Mouse (Mus musculus) liver, adult 2 months (tissue): ENCODE measurements around the gene Mier2. TPM values are rescaled to one million over a fixed set of nuclear protein-coding genes. Genes with fewer than 3 reads are reported as not detected.
A peak's percentile ranks its signal among the peaks of the same experiment; 100 is the strongest.

ENCODE experiments used
- DNase-seq: peaks from one replicate; pipeline ENCODE4 v3.0.0-alpha.2; 2011; ENCODE audit warnings: low read depth, low spot score; ENCODE audit errors: extremely low read depth
- H3K27ac ChIP-seq: fragments of 200-500 bp; replicated peaks from 2 replicates; pipeline ENCODE4 v1.5.1; 2012; ENCODE audit warnings: low read depth, mild to moderate bottlenecking, control low read depth, inconsistent platforms, low read length; ENCODE audit not compliant: insufficient read depth
- H3K27me3 ChIP-seq: fragments of 200-500 bp; 2 replicates; pipeline ENCODE4 v1.6.1; 2012; ENCODE audit warnings: mild to moderate bottlenecking, moderate library complexity, low read length, inconsistent platforms; ENCODE audit not compliant: control insufficient read depth, insufficient read depth
- H3K36me3 ChIP-seq: fragments of 200-500 bp; 2 replicates; pipeline ENCODE4 v1.6.1; 2012; ENCODE audit warnings: low read length, inconsistent platforms; ENCODE audit not compliant: control insufficient read depth, insufficient read depth
- H3K4me1 ChIP-seq: fragments of 200-500 bp; 2 replicates; pipeline ENCODE4 v1.6.1; 2011; ENCODE audit warnings: low read length; ENCODE audit not compliant: control insufficient read depth, insufficient read depth
- H3K4me3 ChIP-seq: fragments of 200-500 bp; 2 replicates; pipeline ENCODE4 v1.5.1; 2011; ENCODE audit warnings: low read depth, mild to moderate bottlenecking, control low read depth, low read length, moderate library complexity; ENCODE audit not compliant: insufficient read depth
- H3K79me2 ChIP-seq: fragments of 200-500 bp; 2 replicates; pipeline ENCODE4 v1.6.1; 2012; ENCODE audit warnings: inconsistent platforms, mild to moderate bottlenecking, low read length, moderate library complexity; ENCODE audit not compliant: control insufficient read depth, insufficient read depth
- H3K9ac ChIP-seq: fragments of 200-500 bp; 2 replicates; pipeline ENCODE4 v1.6.1; 2012; ENCODE audit warnings: low read depth, mild to moderate bottlenecking, control low read depth, inconsistent platforms, low read length
- CTCF ChIP-seq: fragments of 200-500 bp; IDR thresholded peaks from 2 replicates; pipeline ENCODE4 v1.5.1; 2011; ENCODE audit warnings: low read depth, low read length, control low read depth
- POLR2A ChIP-seq: fragments of 200-500 bp; IDR thresholded peaks from 2 replicates; pipeline ENCODE4 v1.6.1; 2011; ENCODE audit warnings: low read length, control low read depth; ENCODE audit not compliant: insufficient read depth; ENCODE audit errors: extremely low read depth
- WGBS: fragments of 180-500 bp; shearing (Covaris S2); methylation state at CpG from one replicate; pipeline ENCODE4 v1.1.7; 2018; 5-methylcytosine and 5-hydroxymethylcytosine counted together
- polyA plus RNA-seq: library from polyadenylated mRNA; depleted of rRNA; stranded (reverse); fragments of >200 nt; gene quantifications from 2 replicates; pipeline ENCODE4 v1.2.3, GENCODE M21; 2012
- total RNA-seq: library from RNA; depleted of rRNA; stranded (reverse); fragments of >200 nt; gene quantifications from 2 replicates; pipeline ENCODE4 v1.2.3, GENCODE M21; 2014

The Mier2 gene
- total and polyA plus RNA-seq, 2 experiments: 5.9 to 35.3 TPM

DNA sequence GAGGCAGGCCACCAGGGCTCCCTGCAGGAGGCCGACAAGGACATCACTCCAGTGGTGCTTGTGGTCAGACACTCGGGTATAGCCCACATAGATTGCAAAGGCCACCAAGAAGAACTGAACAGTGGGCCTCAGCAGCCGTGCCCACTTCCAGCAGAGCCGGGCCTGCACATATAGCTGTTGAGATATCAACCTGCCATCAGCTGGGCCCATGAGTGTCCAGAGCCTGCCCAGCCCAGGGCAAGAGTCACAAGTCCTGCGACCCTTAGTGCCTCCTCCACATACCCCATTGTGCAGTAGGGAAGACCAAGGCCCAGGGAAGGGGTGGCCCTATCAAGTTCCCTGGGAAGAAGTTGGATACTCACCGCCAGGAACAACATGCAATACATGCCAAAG, 27.6 kb downstream of the Mier2 start:
- DNase-seq: no peak
- TF ChIP-seq POLR2A (no peak), CTCF (no peak)
- no peak overlapping the region for H3K27ac ChIP-seq
- H3K27me3 ChIP-seq: no peaks in the 10 kb centered on the region
- no peaks in the 10 kb centered on the region for H3K4me1 ChIP-seq
- no peak overlapping the region for H3K9ac ChIP-seq
- H3K36me3 ChIP-seq: peaks cover 2% of the 10 kb centered on the region; the same call in 1 of the 2 replicates
- H3K4me3 ChIP-seq: no peak overlapping the region
- H3K79me2 ChIP-seq: no peaks in the 10 kb centered on the region
- WGBS: 85% methylated on average over 6 of the region's 6 CpGs

DNA sequence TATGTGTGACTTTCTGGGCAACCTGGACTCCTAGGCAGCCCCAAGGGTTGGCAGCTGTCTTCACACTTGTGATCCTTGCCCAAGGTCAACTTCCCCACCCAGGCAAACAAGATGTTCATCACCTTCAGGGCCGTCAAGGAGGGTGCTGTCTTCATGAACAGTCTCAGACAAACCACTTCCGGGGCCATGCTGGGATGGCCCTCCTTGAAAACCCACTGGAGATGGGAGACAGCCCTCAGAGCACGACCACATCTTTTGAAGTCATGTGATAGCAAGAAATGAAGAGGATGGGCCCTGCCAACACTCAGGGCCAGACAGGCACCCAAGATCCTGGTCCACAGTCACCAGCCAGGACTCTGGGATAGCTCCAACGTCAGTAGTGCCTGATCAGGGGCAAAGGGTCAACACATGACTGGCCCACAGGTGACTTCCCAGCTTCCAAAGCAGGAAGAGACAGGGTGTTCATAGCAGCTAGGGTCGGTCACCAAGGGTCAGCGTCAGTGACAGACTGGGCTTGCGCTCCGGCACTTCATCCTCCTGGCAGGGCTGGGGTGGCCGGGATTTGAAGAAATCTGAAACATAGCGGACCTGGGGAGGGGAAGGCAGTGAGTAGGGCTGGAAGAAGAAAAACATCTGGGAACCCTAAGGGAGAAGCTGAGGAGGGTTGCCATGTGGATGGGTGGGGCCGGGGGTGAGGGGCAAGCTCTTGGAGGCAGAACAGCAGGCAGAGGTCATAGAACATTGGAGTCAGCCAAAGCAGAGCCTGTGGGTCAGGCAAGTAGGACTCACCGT, 28.1 kb downstream of the Mier2 start:
- TF ChIP-seq POLR2A: no peak
- no peak for TF ChIP-seq CTCF
- Histone ChIP-seq H3K27ac (no peak overlapping the region), H3K4me1 (no peaks in the 10 kb centered on the region), H3K79me2 (no peaks in the 10 kb centered on the region), H3K27me3 (no peaks in the 10 kb centered on the region), H3K4me3 (no peak overlapping the region), H3K36me3 (peaks cover 2% of the 10 kb centered on the region; the same call in 1 of the 2 replicates), H3K9ac (no peak overlapping the region)
- no peak for DNase-seq
- 88% methylated on average over 12 of the region's 12 CpGs for WGBS

DNA sequence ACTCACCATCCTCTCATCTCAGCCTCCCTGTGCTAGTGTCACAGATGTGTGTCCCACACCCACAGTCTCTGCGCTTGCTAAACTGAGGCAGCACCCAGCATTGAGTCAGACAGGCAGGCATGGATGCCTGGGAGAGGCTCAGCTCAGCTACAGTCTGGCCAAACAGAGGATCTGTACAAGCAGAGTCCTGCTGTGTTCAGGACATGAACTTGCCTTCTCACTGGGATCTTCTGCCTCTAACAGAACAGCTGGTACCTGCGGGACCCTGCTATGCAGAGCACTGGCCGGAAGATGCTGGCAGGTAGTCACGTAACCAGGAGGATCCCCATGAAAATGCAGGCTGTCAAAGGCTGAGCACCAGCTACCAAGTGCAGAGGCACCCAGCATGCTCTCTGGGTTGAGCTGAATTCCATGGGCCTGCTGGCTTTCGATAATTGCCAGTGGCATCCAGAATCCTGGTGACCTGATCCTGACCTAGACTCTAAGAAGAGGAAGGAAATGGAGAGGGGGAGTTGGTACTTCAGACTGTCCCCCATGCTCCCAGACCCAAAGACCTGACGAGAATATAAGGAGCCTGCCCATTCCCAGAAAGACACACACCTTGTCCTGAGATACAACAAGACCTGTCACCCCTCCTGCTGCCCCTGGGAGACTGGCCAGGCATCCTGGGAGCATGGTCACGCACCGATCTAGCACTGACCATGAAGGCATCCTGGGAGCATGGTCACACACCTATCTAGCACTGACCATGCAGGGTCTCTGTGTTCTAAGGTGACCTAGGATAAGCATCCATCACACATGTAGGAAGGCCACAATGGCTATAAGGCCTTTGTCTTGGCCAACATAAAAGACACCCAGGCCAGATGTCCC, 29.3 kb downstream of the Mier2 start:
- H3K27ac ChIP-seq: no peak overlapping the region
- TF ChIP-seq POLR2A (no peak), CTCF (no peak)
- no peaks in the 10 kb centered on the region for H3K27me3 ChIP-seq
- H3K36me3 ChIP-seq: peaks cover 2% of the 10 kb centered on the region; the same call in 1 of the 2 replicates
- no peaks in the 10 kb centered on the region for H3K4me1 ChIP-seq
- no peak for DNase-seq
- no peak overlapping the region for H3K9ac ChIP-seq
- H3K79me2 ChIP-seq: no peaks in the 10 kb centered on the region
- 95% methylated on average over 8 of the region's 8 CpGs for WGBS
- H3K4me3 ChIP-seq: no peak overlapping the region

DNA sequence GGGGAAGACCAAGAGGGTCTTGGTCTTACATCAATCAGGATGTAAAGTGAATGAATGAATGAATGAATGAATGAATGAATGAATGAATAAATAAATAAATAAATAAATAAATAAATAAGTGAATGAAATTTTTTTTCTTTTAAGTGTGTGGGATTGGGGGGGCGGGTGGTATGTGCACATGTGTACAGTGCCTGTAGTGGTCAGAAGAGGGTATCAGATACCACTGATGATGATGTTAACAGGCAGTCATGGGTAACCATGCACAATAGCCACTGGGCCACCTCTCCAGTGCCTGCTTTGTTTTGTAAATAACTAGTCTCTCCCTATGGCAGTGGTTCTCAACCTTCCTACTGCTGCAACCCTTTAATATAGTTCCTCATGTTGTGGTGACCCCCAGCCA, 30.6 kb downstream of the Mier2 start:
- H3K79me2 ChIP-seq: no peaks in the 10 kb centered on the region
- no peak overlapping the region for H3K4me3 ChIP-seq
- peaks cover 2% of the 10 kb centered on the region; the same call in 1 of the 2 replicates for H3K36me3 ChIP-seq
- DNase-seq: no peak
- no peaks in the 10 kb centered on the region for H3K4me1 ChIP-seq
- H3K27me3 ChIP-seq: no peaks in the 10 kb centered on the region
- no peak overlapping the region for H3K9ac ChIP-seq
- no peak overlapping the region for H3K27ac ChIP-seq
- no peak for TF ChIP-seq CTCF
- no peak for TF ChIP-seq POLR2A
- 84% methylated on average over 1 of the region's 1 CpGs for WGBS

DNA sequence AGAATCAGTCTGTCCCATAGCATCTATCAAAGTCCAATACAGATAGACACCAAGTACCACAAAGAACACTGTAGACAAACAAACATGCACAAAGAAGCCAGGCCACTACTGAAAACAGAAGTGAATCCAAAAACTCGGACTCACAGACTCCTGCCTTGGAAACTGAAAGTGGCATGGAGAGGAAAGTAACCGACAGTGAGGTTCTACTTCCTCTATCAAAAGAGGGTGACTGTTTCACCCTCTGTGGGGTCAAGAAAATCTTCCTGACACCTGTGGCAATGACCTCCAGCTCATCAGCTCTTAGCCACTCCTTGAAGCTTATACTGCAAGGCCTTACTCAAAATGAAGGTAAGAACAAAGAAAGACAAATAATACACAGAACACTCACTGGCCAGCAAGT, 48.3 kb downstream of the Mier2 start:
- no peak overlapping the region for H3K9ac ChIP-seq
- H3K27ac ChIP-seq: no peak overlapping the region
- no peak overlapping the region for H3K4me3 ChIP-seq
- peak; percentile 14 for DNase-seq
- no peaks in the 10 kb centered on the region for H3K27me3 ChIP-seq
- H3K4me1 ChIP-seq: no peaks in the 10 kb centered on the region
- no peaks in the 10 kb centered on the region for H3K79me2 ChIP-seq
- 53% methylated on average over 2 of the region's 2 CpGs for WGBS
- no peaks in the 10 kb centered on the region for H3K36me3 ChIP-seq
- TF ChIP-seq CTCF (no peak), POLR2A (no peak)
